Mouse (Mus musculus) embryonic facial prominence, embryonic 13.5 days (tissue): Measurements from ENCODE around the gene Slc6a3. TPM values are rescaled to one million over a fixed set of nuclear protein-coding genes. Genes with fewer than 3 reads are reported as not detected.

Experiments
- ATAC-seq: fragments of 200-750 bp; cut with Nextera tagmentation; 2 replicates; pipeline ENCODE4 v1.8.0; 2017; ENCODE audit warnings: low read depth; ENCODE audit not compliant: insufficient number of reproducible peaks, insufficient read depth, low FRiP score, low TSS enrichment
- H3K27ac ChIP-seq: fragments of 300-500 bp; sonication (generic); 2 replicates; pipeline ENCODE4 v1.5.1; 2015; ENCODE audit warnings: moderate library complexity, mild to moderate bottlenecking, inconsistent platforms
- H3K27me3 ChIP-seq: fragments of 300-500 bp; sonication (generic); 2 replicates; pipeline ENCODE4 v1.6.1; 2015; ENCODE audit warnings: mild to moderate bottlenecking, inconsistent platforms
- H3K36me3 ChIP-seq: fragments of 300-500 bp; sonication (generic); 2 replicates; pipeline ENCODE4 v1.6.1; 2015; ENCODE audit warnings: mild to moderate bottlenecking, inconsistent platforms
- H3K4me1 ChIP-seq: fragments of 300-500 bp; sonication (generic); 2 replicates; pipeline ENCODE4 v1.6.1; 2015; ENCODE audit warnings: inconsistent platforms
- H3K4me2 ChIP-seq: fragments of 300-500 bp; sonication (generic); 2 replicates; pipeline ENCODE4 v1.6.1; 2015; ENCODE audit warnings: moderate library complexity, mild to moderate bottlenecking, inconsistent platforms
- H3K4me3 ChIP-seq: fragments of 300-500 bp; sonication (generic); 2 replicates; pipeline ENCODE4 v1.5.1; 2015; ENCODE audit warnings: mild to moderate bottlenecking, inconsistent platforms
- H3K9ac ChIP-seq: fragments of 300-500 bp; sonication (generic); 2 replicates; pipeline ENCODE4 v1.6.1; 2015; ENCODE audit warnings: mild to moderate bottlenecking, inconsistent platforms
- H3K9me3 ChIP-seq: fragments of 300-500 bp; sonication (generic); 2 replicates; pipeline ENCODE4 v1.6.1; 2016; ENCODE audit warnings: inconsistent platforms
- WGBS: fragments of 180-500 bp; shearing (Covaris S2); methylation state at CpG from one replicate; pipeline ENCODE4 v1.1.7; 2015; ENCODE audit warnings: mixed read lengths; 5-methylcytosine and 5-hydroxymethylcytosine counted together
- polyA plus RNA-seq: library from polyadenylated mRNA; unstranded; fragments of >200 nt; fragmentation: Nextera tagmentation; extraction: Ambion mirVana; gene quantifications from 2 replicates; pipeline ENCODE4 v1.2.1, GENCODE M21; 2015

Slc6a3 gene
- polyA plus RNA-seq, 1 experiment from 2014 or later, result 0.13 TPM

DNA sequence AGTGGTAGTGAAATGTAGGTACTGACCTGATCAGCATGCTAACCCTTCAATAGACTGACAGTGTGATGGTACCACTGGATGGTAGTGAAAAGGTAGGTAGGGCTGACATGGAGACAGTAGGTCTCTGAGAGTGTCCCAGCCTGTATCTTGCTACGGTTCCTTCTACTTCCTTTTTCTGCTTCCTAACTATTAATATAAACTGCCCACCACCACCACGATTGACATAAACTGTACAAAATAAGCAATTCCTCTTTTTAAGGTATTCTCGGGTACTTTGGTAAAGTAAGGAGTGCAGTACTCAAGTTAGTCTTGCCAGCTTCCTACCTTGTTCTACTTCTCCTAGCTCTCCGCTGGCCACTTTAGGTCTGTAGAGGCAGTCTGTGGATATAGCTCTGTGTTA, 59.7 kb downstream of the Slc6a3 start:
- H3K9ac ChIP-seq, result no peak overlapping the region
- no peaks in the 10 kb centered on the region for H3K9me3 ChIP-seq
- no peak overlapping the region for H3K4me2 ChIP-seq
- H3K27me3 ChIP-seq, result peaks cover 6% of the 10 kb centered on the region
- ATAC-seq, result no peak
- H3K4me1 ChIP-seq, result no peaks in the 10 kb centered on the region
- no peak overlapping the region for H3K4me3 ChIP-seq
- no peak overlapping the region for H3K27ac ChIP-seq
- H3K36me3 ChIP-seq, result no peaks in the 10 kb centered on the region
- WGBS, result 79% methylated on average over 4 of the region's 4 CpGs

DNA sequence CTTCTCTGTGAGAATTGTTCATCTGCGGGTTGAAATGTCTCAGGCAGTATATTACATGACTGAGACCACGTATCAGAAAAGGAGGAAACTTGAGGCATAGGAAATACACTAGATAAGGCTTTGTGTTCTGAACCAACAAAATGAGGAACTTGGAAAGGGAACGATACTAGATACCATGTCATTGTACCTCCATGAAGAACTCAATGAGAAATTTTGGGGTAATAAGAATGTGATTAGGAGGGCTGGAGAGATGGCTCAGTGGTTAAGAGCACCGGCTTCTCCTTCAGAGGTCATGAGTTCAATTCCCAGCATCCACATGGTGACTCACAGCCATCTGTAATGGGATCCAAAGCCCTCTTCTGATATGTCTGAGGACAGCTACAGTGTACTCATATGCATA, 63.7 kb downstream of the Slc6a3 start:
- WGBS, result 80% methylated on average over 4 of the region's 4 CpGs
- H3K4me2 ChIP-seq, result no peak overlapping the region
- H3K27ac ChIP-seq, result no peak overlapping the region

DNA sequence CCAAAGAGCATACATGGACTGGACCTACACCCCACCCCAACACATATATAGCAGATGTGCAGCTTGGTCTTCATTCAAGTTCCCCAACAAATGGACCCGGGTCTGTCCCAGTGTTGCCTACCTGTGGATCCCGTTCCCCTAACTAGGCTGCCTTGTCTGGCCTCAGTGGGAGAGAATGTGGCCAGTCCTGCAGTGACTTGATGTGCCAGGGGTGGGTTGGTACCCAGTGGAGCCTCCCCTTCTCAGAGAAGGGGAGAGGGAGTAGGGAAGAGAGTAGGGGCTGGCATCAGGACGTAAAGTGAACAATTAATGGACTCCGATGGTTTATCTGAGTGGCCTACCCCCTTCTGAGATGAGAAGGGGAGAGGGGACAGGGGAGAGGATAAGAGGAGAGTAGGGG, 66.5 kb downstream of the Slc6a3 start:
- peak overlapping the region; percentile 96 for H3K4me2 ChIP-seq
- ATAC-seq, result no peak
- H3K36me3 ChIP-seq, result peaks cover 24% of the 10 kb centered on the region
- H3K9me3 ChIP-seq, result no peaks in the 10 kb centered on the region
- H3K27ac ChIP-seq, result no peak overlapping the region
- no peaks in the 10 kb centered on the region for H3K27me3 ChIP-seq
- H3K4me1 ChIP-seq, result peaks cover 18% of the 10 kb centered on the region
- 51% methylated on average over 4 of the region's 4 CpGs for WGBS
- H3K4me3 ChIP-seq, result peak overlapping the region; percentile 87
- peak overlapping the region; percentile 89 for H3K9ac ChIP-seq

More for the DNA sequence above, 63.7 kb downstream of the Slc6a3 start:
- Histone ChIP-seq H3K27me3 (peaks cover 6% of the 10 kb centered on the region), H3K9me3 (no peaks in the 10 kb centered on the region), H3K4me1 (peaks cover 14% of the 10 kb centered on the region), H3K36me3 (no peaks in the 10 kb centered on the region), H3K4me3 (no peak overlapping the region), H3K9ac (no peak overlapping the region)
- no peak for ATAC-seq

DNA sequence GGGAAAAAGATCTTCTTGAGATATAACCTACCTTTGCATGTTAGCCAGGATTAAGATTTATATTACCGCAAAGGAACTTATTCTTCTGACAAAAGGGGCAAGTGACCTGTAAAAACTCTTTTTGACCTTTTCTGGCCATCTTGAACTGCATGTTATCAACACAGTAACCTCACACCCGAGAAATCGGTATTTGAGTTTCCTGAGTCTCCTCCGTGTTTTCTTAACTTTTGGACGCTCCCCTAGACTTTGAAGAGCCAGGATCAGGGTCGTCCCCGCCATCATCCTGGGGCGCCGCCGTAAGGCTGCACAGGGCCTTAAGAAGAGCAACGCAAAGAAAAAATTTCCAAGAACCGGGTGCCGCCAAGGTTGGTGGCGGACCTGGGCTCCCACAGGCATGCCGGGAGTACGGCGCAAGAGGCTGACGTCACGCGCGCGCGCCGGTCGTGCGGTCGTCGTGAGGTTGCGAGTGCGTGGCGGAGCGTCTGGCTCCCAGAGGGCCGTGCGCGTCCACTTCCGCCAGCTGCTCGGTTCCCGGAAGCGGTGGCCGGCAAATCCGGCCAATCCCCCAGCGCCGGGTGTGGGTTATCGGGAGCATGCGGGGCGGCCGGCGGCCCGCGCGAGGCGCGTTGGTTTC, 67.1 kb downstream of the Slc6a3 start, which contains the start of gene Clptm1l:
TSS of gene Clptm1l (plus strand) at position 485 of the 634 bp plus-strand sequence.
- Histone ChIP-seq H3K9ac (peak within 1 kb of the TSS; percentile 89), H3K36me3 (peaks cover 30% of the 10 kb centered on the region), H3K4me1 (peaks cover 18% of the 10 kb centered on the region), H3K27ac (peak within 1 kb of the TSS; percentile 78), H3K9me3 (no peaks in the 10 kb centered on the region), H3K4me2 (peak within 1 kb of the TSS; percentile 96), H3K4me3 (peak within 1 kb of the TSS; percentile 87), H3K27me3 (no peaks in the 10 kb centered on the region)
- WGBS, result under 1% methylated on average over 51 of the region's 53 CpGs
- peak; percentile 94 for ATAC-seq

DNA sequence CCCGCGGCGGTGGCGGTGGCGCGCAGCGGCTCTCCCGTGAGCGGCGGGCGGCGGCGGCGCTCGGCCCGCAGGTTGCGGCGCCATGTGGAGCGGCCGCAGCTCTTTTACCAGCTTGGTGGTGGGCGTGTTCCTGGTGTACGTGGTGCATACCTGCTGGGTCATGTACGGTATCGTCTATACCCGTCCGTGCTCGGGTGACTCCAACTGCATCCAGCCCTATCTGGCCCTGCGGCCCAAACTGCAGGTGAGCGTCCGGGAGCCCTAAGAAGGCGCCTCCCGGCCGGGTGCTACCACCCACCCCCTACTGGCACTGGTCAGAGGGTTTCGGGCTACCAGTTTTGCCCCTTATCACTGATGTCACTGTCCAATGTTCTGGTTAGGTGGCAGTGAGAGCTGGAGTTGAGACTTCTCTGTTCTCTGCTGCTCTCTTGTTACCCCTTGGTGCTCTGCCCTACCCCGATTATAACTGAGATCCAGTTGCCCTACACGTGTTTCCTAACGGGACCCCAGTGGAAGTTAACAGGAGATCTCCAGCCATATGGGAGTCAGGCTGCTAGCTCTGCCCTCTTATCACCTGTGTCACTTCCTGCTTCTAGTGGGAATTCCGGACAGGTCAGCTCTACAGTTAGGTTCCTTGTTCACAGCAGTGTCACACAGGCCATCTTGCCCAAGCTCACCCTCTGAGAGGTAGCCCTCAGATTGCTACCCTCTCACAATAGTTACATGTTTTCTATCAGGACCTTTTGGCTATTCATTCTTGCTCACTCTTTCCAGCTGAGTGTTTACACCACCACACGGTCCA, 67.8 kb downstream of the Slc6a3 start:
- peak; percentile 76 for ATAC-seq
- Histone ChIP-seq H3K4me1 (peaks cover 18% of the 10 kb centered on the region), H3K4me3 (peak overlapping the region; percentile 87), H3K9ac (peak overlapping the region; percentile 89), H3K9me3 (no peaks in the 10 kb centered on the region), H3K27ac (peak overlapping the region; percentile 78), H3K4me2 (peak overlapping the region; percentile 96), H3K27me3 (no peaks in the 10 kb centered on the region), H3K36me3 (peaks cover 36% of the 10 kb centered on the region)
- WGBS, result 4% methylated on average over 37 of the region's 39 CpGs

GRCm38 (mm10) chr13:73618406-73618805, 81.9 kb downstream of the Slc6a3 start:
- no peaks in the 10 kb centered on the region for H3K27me3 ChIP-seq
- ATAC-seq, result no peak
- no peaks in the 10 kb centered on the region for H3K4me1 ChIP-seq
- no peak overlapping the region for H3K4me3 ChIP-seq
- no peak overlapping the region for H3K4me2 ChIP-seq
- H3K36me3 ChIP-seq, result peaks cover 86% of the 10 kb centered on the region
- no peaks in the 10 kb centered on the region for H3K9me3 ChIP-seq
- no peak overlapping the region for H3K9ac ChIP-seq
- no peak overlapping the region for H3K27ac ChIP-seq
- WGBS, result 86% methylated on average over 5 of the region's 5 CpGs

DNA sequence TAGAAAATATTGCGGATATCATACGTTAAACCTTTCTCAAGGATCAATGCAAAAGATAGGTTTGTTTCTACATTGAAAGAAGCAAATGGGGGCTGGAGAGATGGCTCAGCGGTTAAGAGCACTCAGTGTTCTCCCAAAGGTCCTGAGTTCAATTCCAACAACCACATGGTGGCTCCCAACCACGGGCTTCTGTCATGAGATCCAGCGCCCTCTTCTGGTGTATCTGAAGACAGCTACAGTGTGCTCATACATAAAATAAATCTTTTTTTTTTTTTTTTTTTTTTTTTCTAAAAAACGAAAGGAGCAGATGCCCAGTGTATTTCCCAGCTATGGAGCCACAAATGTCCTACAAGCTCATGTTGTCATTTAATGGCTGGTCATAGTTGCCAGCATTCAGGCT, 84.1 kb downstream of the Slc6a3 start:
- Histone ChIP-seq H3K4me3 (no peak overlapping the region), H3K9ac (no peak overlapping the region), H3K36me3 (peaks cover 64% of the 10 kb centered on the region), H3K4me2 (no peak overlapping the region), H3K27ac (no peak overlapping the region), H3K9me3 (no peaks in the 10 kb centered on the region), H3K27me3 (no peaks in the 10 kb centered on the region), H3K4me1 (no peaks in the 10 kb centered on the region)
- no peak for ATAC-seq
- WGBS, result 73% methylated on average over 6 of the region's 6 CpGs

DNA sequence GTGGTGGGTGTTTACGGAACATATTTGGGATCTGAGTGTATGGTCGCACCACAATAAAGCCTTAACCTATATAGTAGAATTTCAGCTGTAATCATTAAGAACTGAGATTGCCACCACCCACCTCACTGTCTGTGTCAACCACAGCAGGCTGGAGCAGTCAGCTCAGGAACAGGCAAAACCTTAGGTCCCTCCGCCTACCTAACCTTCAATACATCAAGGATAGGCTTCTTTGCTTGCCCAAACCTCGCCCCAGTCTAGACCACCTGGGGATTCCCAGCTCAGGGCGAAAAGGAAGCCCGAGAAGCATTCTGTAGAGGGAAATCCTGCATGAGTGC, 89.8 kb downstream of the Slc6a3 start:
- H3K27me3 ChIP-seq, result no peaks in the 10 kb centered on the region
- H3K36me3 ChIP-seq, result peaks cover 16% of the 10 kb centered on the region
- peak overlapping the region; percentile 87; the same call in 1 of the 2 replicates for H3K9ac ChIP-seq
- peak overlapping the region; percentile 69 for H3K4me3 ChIP-seq
- no peaks in the 10 kb centered on the region for H3K9me3 ChIP-seq
- 43% methylated on average over 6 of the region's 6 CpGs for WGBS
- H3K4me1 ChIP-seq, result peaks cover 39% of the 10 kb centered on the region
- 0 out of 2 replicates have a peak, but pooled peaks have one; percentile 7 for ATAC-seq
- no peak overlapping the region for H3K27ac ChIP-seq
- H3K4me2 ChIP-seq, result peak overlapping the region; percentile 95

GRCm38 (mm10) chr13:73626745-73627549, 90.4 kb downstream of the Slc6a3 start, which contains the start of gene Tert:
Tert (plus strand) TSS chr13:73626911.
- no peak within 1 kb of the TSS for H3K27ac ChIP-seq

More at GRCm38 (mm10) chr13:73626745-73627549, 90.4 kb downstream of the Slc6a3 start, which contains the start of gene Tert:
- peak; percentile 67 for ATAC-seq
- Histone ChIP-seq H3K9ac (peak within 1 kb of the TSS; percentile 87), H3K9me3 (no peaks in the 10 kb centered on the region), H3K4me2 (peak within 1 kb of the TSS; percentile 95), H3K36me3 (peaks cover 11% of the 10 kb centered on the region), H3K4me1 (peaks cover 39% of the 10 kb centered on the region), H3K4me3 (peak within 1 kb of the TSS; percentile 69), H3K27me3 (no peaks in the 10 kb centered on the region)
- 8% methylated on average over 47 of the region's 47 CpGs for WGBS
